Comparison of ENCODE assay signal across 8 mouse cellular contexts in the genomic region with DNA sequence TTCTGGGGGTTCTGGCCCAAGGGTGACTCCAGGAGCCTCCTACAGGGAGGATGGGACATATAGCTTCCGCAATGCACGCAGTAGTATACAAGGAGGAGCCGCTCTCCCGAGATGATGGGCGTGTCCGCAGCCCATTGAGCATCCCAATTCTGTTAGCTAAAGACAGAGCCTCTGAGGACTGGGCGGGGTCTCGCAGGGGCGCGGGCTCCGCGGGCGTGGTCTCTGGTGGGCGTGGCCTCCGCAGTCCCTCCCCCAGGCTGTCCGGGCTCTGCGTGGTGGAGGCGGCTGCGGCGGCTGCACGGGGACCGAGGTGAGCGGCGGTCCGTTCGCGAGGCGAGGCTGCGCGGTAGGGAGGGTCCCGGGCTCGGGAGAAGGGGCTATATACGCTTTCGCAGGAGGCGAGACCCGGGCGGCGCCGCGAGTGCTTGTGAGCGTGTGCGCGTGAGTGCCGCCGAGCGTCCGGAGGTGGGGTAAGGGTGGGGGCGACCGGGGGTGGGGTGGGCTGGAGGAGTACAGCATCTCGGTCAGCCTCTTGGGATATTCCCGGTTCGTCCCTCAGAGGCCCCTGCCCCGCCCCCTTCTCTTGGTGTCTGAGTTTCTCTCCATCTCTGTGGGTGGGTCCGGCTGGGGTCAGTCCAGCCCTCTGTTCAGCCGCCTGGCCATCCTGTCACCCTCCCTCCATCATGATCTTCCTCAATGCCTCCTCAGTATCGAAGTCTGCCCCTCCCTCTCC. TPM values are rescaled to one million over a fixed set of nuclear protein-coding genes. Genes with fewer than 3 reads are reported as not detected.
A peak's percentile ranks its signal among the peaks of the same experiment; 100 is the strongest.
DNase-seq lines count a peak whose midpoint lies in the region; ATAC-seq and TF ChIP-seq lines count a peak whose summit lies in the region.

No protein-coding gene starts in this region.

- peak; percentile 44 for ATAC-seq in frontal cortex, adult (ENCODE audit: low TSS enrichment)
- ATAC-seq in intestine, embryonic 14.5 days (replicated peaks; ENCODE audit: low FRiP score, low TSS enrichment, low read depth): peak; percentile 89
- peak; percentile 78 for ATAC-seq in liver, embryonic 12.5 days
- peak; percentile 79 for ATAC-seq in stomach, embryonic 15.5 days (ENCODE audit: insufficient read depth, low FRiP score, low read depth)

- H3K9ac ChIP-seq in intestine, embryonic 14.5 days (ENCODE audit: low read length): peak overlapping the region; percentile 47
- H3K9ac ChIP-seq in liver, embryonic 12.5 days: peak overlapping the region; percentile 35
- peak overlapping the region; percentile 32; the same call in 1 of the 2 replicates for H3K9ac ChIP-seq in stomach, embryonic 15.5 days

- under 1% methylated on average over 37 of the region's 56 CpGs for WGBS in intestine, embryonic 14.5 days
- under 1% methylated on average over 53 of the region's 56 CpGs for WGBS in liver, embryonic 12.5 days (ENCODE audit: insufficient replicate concordance)
- WGBS in stomach, embryonic 15.5 days: under 1% methylated on average over 49 of the region's 56 CpGs

- peak; percentile 79 for TF ChIP-seq POLR2A in myocyte (IDR thresholded peaks at IDR 0.05; ENCODE audit: insufficient read length, low read depth)

- no peak overlapping the region for H3K27ac ChIP-seq in intestine, embryonic 14.5 days (ENCODE audit: low read depth)
- H3K27ac ChIP-seq in liver, embryonic 12.5 days: no peak overlapping the region
- H3K27ac ChIP-seq in stomach, embryonic 15.5 days: no peak overlapping the region

- H3K9me3 ChIP-seq in intestine, embryonic 14.5 days (ENCODE audit: control insufficient read depth, low read length): no peaks in the 10 kb centered on the region
- H3K9me3 ChIP-seq in liver, embryonic 12.5 days (replicated peaks): no peaks in the 10 kb centered on the region
- no peaks in the 10 kb centered on the region for H3K9me3 ChIP-seq in stomach, embryonic 15.5 days

- no peak for DNase-seq in frontal cortex, postnatal 14 days (ENCODE audit: low spot score in 2 of 2)
- DNase-seq in c-Kit-positive CD71-positive TER-119-negative erythroid progenitor cells, embryonic 14.5 days (ENCODE audit: low read depth): peak; percentile 57
- peak; percentile 79 for DNase-seq in gastrocnemius, postnatal 14 days
- peak; percentile 91 for DNase-seq in intestine, embryonic 14.5 days (ENCODE audit: low spot score)

- no peaks in the 10 kb centered on the region for H3K27me3 ChIP-seq in intestine, embryonic 14.5 days (replicated peaks; ENCODE audit: control insufficient read depth, insufficient read depth, low read length)
- H3K27me3 ChIP-seq in liver, embryonic 12.5 days (replicated peaks): peaks cover 59% of the 10 kb centered on the region
- H3K27me3 ChIP-seq in myocyte (ENCODE audit: control insufficient read depth, insufficient read depth, insufficient read length): no peaks in the 10 kb centered on the region
- peaks cover 7% of the 10 kb centered on the region; the same call in 1 of the 2 replicates for H3K27me3 ChIP-seq in stomach, embryonic 15.5 days (replicated peaks)

- H3K4me3 ChIP-seq in intestine, embryonic 14.5 days (ENCODE audit: low read depth, low read length): peak overlapping the region; percentile 49
- H3K4me3 ChIP-seq in liver, embryonic 12.5 days: peak overlapping the region; percentile 52
- H3K4me3 ChIP-seq in myocyte: peak overlapping the region; percentile 5
- peak overlapping the region; percentile 56 for H3K4me3 ChIP-seq in stomach, embryonic 15.5 days (replicated peaks)

- 0 out of 2 replicates have a peak, but pooled peaks cover 12% of the 10 kb centered on the region for H3K4me1 ChIP-seq in intestine, embryonic 14.5 days (replicated peaks; ENCODE audit: control insufficient read depth, insufficient read depth, low read length)
- peaks cover 14% of the 10 kb centered on the region for H3K4me1 ChIP-seq in liver, embryonic 12.5 days
- H3K4me1 ChIP-seq in stomach, embryonic 15.5 days: peaks cover 4% of the 10 kb centered on the region

- H3K36me3 ChIP-seq in intestine, embryonic 14.5 days (ENCODE audit: control insufficient read depth, insufficient read depth, low read length): no peaks in the 10 kb centered on the region
- no peaks in the 10 kb centered on the region for H3K36me3 ChIP-seq in liver, embryonic 12.5 days
- no peaks in the 10 kb centered on the region for H3K36me3 ChIP-seq in myocyte (ENCODE audit: control insufficient read depth, insufficient read depth)
- H3K36me3 ChIP-seq in stomach, embryonic 15.5 days: no peaks in the 10 kb centered on the region

- peak overlapping the region; percentile 79 for H3K4me2 ChIP-seq in intestine, embryonic 14.5 days (ENCODE audit: low read length)
- H3K4me2 ChIP-seq in liver, embryonic 12.5 days: peak overlapping the region; percentile 77
- H3K4me2 ChIP-seq in myocyte (ENCODE audit: low read depth): peak overlapping the region; percentile 63
- H3K4me2 ChIP-seq in stomach, embryonic 15.5 days: peak overlapping the region; percentile 85

- intact Hi-C loops in gastrocnemius, postnatal 14 days (cut with DNase I; ENCODE audit: low total_unique reads): no loop called here

- H3K79me2 ChIP-seq in myocyte (ENCODE audit: control insufficient read depth, insufficient read depth): no peaks in the 10 kb centered on the region

- no peak overlapping the region for H3ac ChIP-seq in myocyte (ENCODE audit: control insufficient read depth, insufficient read length)

TF ChIP-seq in myocyte, 11 proteins besides CTCF, POLR2A, EP300 and RAD21:
- peak in 1 of 3 experiments; percentile 20 for TF ChIP-seq MYOD1 (IDR thresholded peaks at IDR 0.05; ENCODE audit: control insufficient read depth in 1 of 3, insufficient read length in 2 of 3, low read depth in 2 of 3)
- no peak for TF ChIP-seq USF1 (IDR thresholded peaks at IDR 0.05; ENCODE audit: low read depth)
TF ChIP-seq in myocyte: peak in this region for 1.

RNA-seq across cellular contexts. Expression of gene Prr5, which starts 6.3 kb away (rescaled TPM):
- 1 to 10 TPM; 7.3 to 8.5 TPM for total RNA-seq in gastrocnemius, postnatal 14 days (2021)
- polyA plus RNA-seq in intestine, embryonic 14.5 days (2014; fragmentation: Nextera tagmentation; extraction: Ambion mirVana): 40.8 and 43.7 TPM in 2 replicates
- polyA plus RNA-seq in liver, embryonic 12.5 days (2016; fragmentation: Nextera tagmentation; extraction: Ambion mirVana): 12.6 and 14.1 TPM in 2 replicates
- 8.1 TPM for polyA plus RNA-seq in myocyte (2012; fragmentation: generic; extraction: Trizol)
- polyA plus RNA-seq in stomach, embryonic 15.5 days (2015; fragmentation: Nextera tagmentation; extraction: Ambion mirVana): 40.1 and 42.1 TPM in 2 replicates

RNA-seq across cellular contexts. Expression of gene Arhgap8, which starts 56.7 kb away (rescaled TPM):
- under 1 TPM in 1 of 2 experiments, not detected in 1; 0.29 TPM for total RNA-seq in gastrocnemius, postnatal 14 days (2021)
- polyA plus RNA-seq in intestine, embryonic 14.5 days (2014; fragmentation: Nextera tagmentation; extraction: Ambion mirVana): 13.8 and 15.2 TPM in 2 replicates
- polyA plus RNA-seq in liver, embryonic 12.5 days (2016; fragmentation: Nextera tagmentation; extraction: Ambion mirVana): 0.88 and 0.91 TPM in 2 replicates
- polyA plus RNA-seq in myocyte (2012; fragmentation: generic; extraction: Trizol): not detected
- polyA plus RNA-seq in stomach, embryonic 15.5 days (2015; fragmentation: Nextera tagmentation; extraction: Ambion mirVana): 10.3 and 11.4 TPM in 2 replicates

Comparison
In these comparisons a context has a peak if more than half of its experiments do, and no peak if none do; other contexts are left out.
1. DNase-seq: peak in c-Kit-positive CD71-positive TER-119-negative erythroid progenitor cells, embryonic 14.5 days (single experiment), gastrocnemius, postnatal 14 days (single experiment) and intestine, embryonic 14.5 days (single experiment); none in frontal cortex, postnatal 14 days (0 of 2).
2. H3K4me3 ChIP-seq: peak in every context shown above with its lines; median percentile 56 in stomach, embryonic 15.5 days; 52 in liver, embryonic 12.5 days; 49 in intestine, embryonic 14.5 days; 5 in myocyte.
3. Peak in every context shown above with its lines, with median percentiles within 50 percentile points of each other: ATAC-seq, H3K4me2 ChIP-seq and H3K9ac ChIP-seq.